Mouse (Mus musculus) neural tube, embryonic 14.5 days (tissue): ENCODE measurements around the gene Efnb2. TPM values are rescaled to one million over a fixed set of nuclear protein-coding genes. Genes with fewer than 3 reads are reported as not detected.

ENCODE experiments used
- ATAC-seq: fragments of 200-750 bp; cut with Nextera tagmentation; 2 replicates; pipeline ENCODE4 v1.8.0; 2017; ENCODE audit warnings: low read depth, mild to moderate bottlenecking, moderate TSS enrichment, moderate library complexity
- H3K27ac ChIP-seq: fragments of 300-500 bp; sonication (generic); 2 replicates; pipeline ENCODE4 v1.5.1; 2014; ENCODE audit warnings: low read depth, mild to moderate bottlenecking, control low read depth, low read length, moderate library complexity, mixed read lengths
- H3K27me3 ChIP-seq: fragments of 300-500 bp; sonication (generic); 2 replicates; pipeline ENCODE4 v1.6.1; 2014; ENCODE audit warnings: low read length; ENCODE audit not compliant: control insufficient read depth, insufficient read depth
- H3K36me3 ChIP-seq: fragments of 300-500 bp; sonication (generic); 2 replicates; pipeline ENCODE4 v1.6.1; 2014; ENCODE audit warnings: low read length, mixed read lengths; ENCODE audit not compliant: control insufficient read depth, insufficient read depth
- H3K4me1 ChIP-seq: fragments of 300-500 bp; sonication (generic); 2 replicates; pipeline ENCODE4 v1.6.1; 2014; ENCODE audit warnings: low read length; ENCODE audit not compliant: control insufficient read depth, insufficient read depth
- H3K4me2 ChIP-seq: fragments of 300-500 bp; sonication (generic); 2 replicates; pipeline ENCODE4 v1.6.1; 2014; ENCODE audit warnings: mild to moderate bottlenecking, low read depth, low read length, control low read depth
- H3K4me3 ChIP-seq: fragments of 300-500 bp; sonication (generic); 2 replicates; pipeline ENCODE4 v1.5.1; 2014; ENCODE audit warnings: low read depth, low read length, control low read depth, mixed read lengths
- H3K9ac ChIP-seq: fragments of 300-500 bp; sonication (generic); replicated peaks from 2 replicates; pipeline ENCODE4 v1.6.1; 2014; ENCODE audit warnings: low read depth, mild to moderate bottlenecking, control low read depth, low read length, mixed read lengths
- H3K9me3 ChIP-seq: fragments of 300-500 bp; sonication (generic); 2 replicates; pipeline ENCODE4 v1.6.1; 2016; ENCODE audit warnings: low read length; ENCODE audit not compliant: control insufficient read depth
- WGBS: fragments of 180-500 bp; shearing (Covaris S2); extraction: QIAGEN DNeasy Blood & Tissue Kit; methylation state at CpG from one replicate; pipeline ENCODE4 v1.1.7; 2014; 5-methylcytosine and 5-hydroxymethylcytosine counted together
- microRNA-seq: library from miRNA; unstranded; fragments of <30 nt; microRNA quantifications from one replicate; pipeline ENCODE4, GENCODE M21; 2016
- polyA plus RNA-seq: library from polyadenylated mRNA; unstranded; fragments of >200 nt; fragmentation: Nextera tagmentation; extraction: Ambion mirVana; gene quantifications from 2 replicates; pipeline ENCODE4 v1.2.1, GENCODE M21; 2014

The Efnb2 gene
- polyA plus RNA-seq, 1 experiment from 2014 or later: 17.7 TPM

- no peaks in the 10 kb centered on the region for H3K27me3 ChIP-seq
- no peak overlapping the region for H3K27ac ChIP-seq
These were observed 89.3 kb downstream of the Efnb2 start for GRCm38 (mm10) chr8:8571625-8572215.

GRCm38 (mm10) chr8:8569280-8569679 lies 91.8 kb downstream of the Efnb2 start:
- H3K4me1 ChIP-seq: no peaks in the 10 kb centered on the region
- H3K9me3 ChIP-seq: no peaks in the 10 kb centered on the region
- no peaks in the 10 kb centered on the region for H3K27me3 ChIP-seq
- no peak overlapping the region for H3K4me3 ChIP-seq
- H3K36me3 ChIP-seq: no peaks in the 10 kb centered on the region
- H3K9ac ChIP-seq: no peak overlapping the region
- no peak overlapping the region for H3K4me2 ChIP-seq
- WGBS: 86% methylated on average over 10 of the region's 10 CpGs
- ATAC-seq: no peak
- no peak overlapping the region for H3K27ac ChIP-seq

More at GRCm38 (mm10) chr8:8571625-8572215, 89.3 kb downstream of the Efnb2 start:
- Histone ChIP-seq H3K4me2 (no peak overlapping the region), H3K4me1 (no peaks in the 10 kb centered on the region), H3K4me3 (no peak overlapping the region), H3K36me3 (no peaks in the 10 kb centered on the region), H3K9ac (no peak overlapping the region), H3K9me3 (no peaks in the 10 kb centered on the region)
- 89% methylated on average over 7 of the region's 7 CpGs for WGBS
- ATAC-seq: no peak

GRCm38 (mm10) chr8:8568215-8568773 lies 92.7 kb downstream of the Efnb2 start:
- H3K27me3 ChIP-seq: no peaks in the 10 kb centered on the region
- no peak overlapping the region for H3K9ac ChIP-seq
- H3K36me3 ChIP-seq: no peaks in the 10 kb centered on the region
- H3K9me3 ChIP-seq: no peaks in the 10 kb centered on the region
- no peak overlapping the region for H3K27ac ChIP-seq
- no peaks in the 10 kb centered on the region for H3K4me1 ChIP-seq
- no peak for ATAC-seq
- H3K4me2 ChIP-seq: no peak overlapping the region
- H3K4me3 ChIP-seq: no peak overlapping the region
- 84% methylated on average over 9 of the region's 9 CpGs for WGBS

Small RNA genes lying within 50 kb of the gene (microRNA-seq; reads per million reads assigned to microRNA genes)
- 3.4 reads per million, percentile 4 among the genes with 10 or more reads in this experiment for gene Mir7654

Other genes with a start within 250 kb of the Efnb2 start
- 167 and 187 TPM in 2 replicates for gene Arglu1, start 29.3 kb upstream of the Efnb2 start, polyA plus RNA-seq